Mouse (Mus musculus) urinary bladder, postnatal 4 days (tissue): ENCODE data around the gene Fam19a2.

ENCODE experiments used
- DNase-seq, 2 experiments: peaks; one replicate each; pipeline ENCODE4 v3.0.0; 2021 to 2022; ENCODE audit warnings: low spot score in 2 of 2

Gene Fam19a2

GRCm38 (mm10) chr10:123385641-123386040, 121.8 kb downstream of the Fam19a2 start:
- no peak for DNase-seq

- no peak for DNase-seq
Observed at GRCm38 (mm10) chr10:123395429-123395828, 131.6 kb downstream of the Fam19a2 start.

- no peak for DNase-seq
Observed at GRCm38 (mm10) chr10:123398136-123398535, 134.3 kb downstream of the Fam19a2 start.

GRCm38 (mm10) chr10:123401188-123401587, 137.4 kb downstream of the Fam19a2 start:
- no peak for DNase-seq

- no peak for DNase-seq
Observed at GRCm38 (mm10) chr10:123402460-123402859, 138.7 kb downstream of the Fam19a2 start.

- no peak for DNase-seq
Observed at GRCm38 (mm10) chr10:123414953-123415352, 151.2 kb downstream of the Fam19a2 start.

- no peak for DNase-seq
Observed at GRCm38 (mm10) chr10:123416024-123416423, 152.2 kb downstream of the Fam19a2 start.

GRCm38 (mm10) chr10:123418616-123419173, 154.9 kb downstream of the Fam19a2 start:
- no peak for DNase-seq

- DNase-seq, result no peak
Observed at GRCm38 (mm10) chr10:123420249-123420648, 156.5 kb downstream of the Fam19a2 start.

GRCm38 (mm10) chr10:123424482-123424881, 160.7 kb downstream of the Fam19a2 start:
- no peak for DNase-seq

- no peak for DNase-seq
Observed at GRCm38 (mm10) chr10:123426527-123427363, 162.9 kb downstream of the Fam19a2 start.

- no peak for DNase-seq
Observed at GRCm38 (mm10) chr10:123431569-123431968, 167.8 kb downstream of the Fam19a2 start.

- no peak for DNase-seq
Observed at GRCm38 (mm10) chr10:123437576-123437975, 173.8 kb downstream of the Fam19a2 start.

- DNase-seq, result no peak
Observed at GRCm38 (mm10) chr10:123456800-123457199, 193.0 kb downstream of the Fam19a2 start.

- no peak for DNase-seq
Observed at GRCm38 (mm10) chr10:123460466-123460865, 196.7 kb downstream of the Fam19a2 start.

GRCm38 (mm10) chr10:123462305-123462704, 198.5 kb downstream of the Fam19a2 start:
- DNase-seq, result no peak

- no peak for DNase-seq
Observed at GRCm38 (mm10) chr10:123514749-123515148, 251.0 kb downstream of the Fam19a2 start.

- DNase-seq, result no peak
Observed at GRCm38 (mm10) chr10:123520613-123521012, 256.8 kb downstream of the Fam19a2 start.

- DNase-seq, result no peak
Observed at GRCm38 (mm10) chr10:123521203-123521602, 257.4 kb downstream of the Fam19a2 start.

- DNase-seq, result no peak
Observed at GRCm38 (mm10) chr10:123525424-123525823, 261.6 kb downstream of the Fam19a2 start.

- no peak for DNase-seq
Observed at GRCm38 (mm10) chr10:123526059-123526458, 262.3 kb downstream of the Fam19a2 start.

- DNase-seq, result no peak
Observed at GRCm38 (mm10) chr10:123536143-123536542, 272.3 kb downstream of the Fam19a2 start.

GRCm38 (mm10) chr10:123548391-123548790, 284.6 kb downstream of the Fam19a2 start:
- DNase-seq, result no peak
